8 mouse cellular contexts compared by ENCODE assay signal in genomic region chr19:23757961-23758553, GRCm38 (mm10). TPM values are rescaled to one million over a fixed set of nuclear protein-coding genes. Genes with fewer than 3 reads are reported as not detected.
DNase-seq lines count a peak whose midpoint lies in the region; ATAC-seq and TF ChIP-seq lines count a peak whose summit lies in the region.

No protein-coding gene starts in this region.

- H3K4me2 ChIP-seq in lung, postnatal 0 days (replicated peaks; ENCODE audit: low read depth, low read length), result peak overlapping the region; percentile 90

- TF ChIP-seq CTCF in lung, postnatal 0 days (IDR thresholded peaks at IDR 0.05), result peak; percentile 99

- H3K9ac ChIP-seq in lung, postnatal 0 days (replicated peaks; ENCODE audit: low read depth), result peak overlapping the region; percentile 48

- TF ChIP-seq EP300 in lung, postnatal 0 days (IDR thresholded peaks at IDR 0.05), result no peak

- peak overlapping the region; percentile 94 for H3K27ac ChIP-seq in hindbrain, embryonic 10.5 days
- peak overlapping the region; percentile 54 for H3K27ac ChIP-seq in lung, postnatal 0 days (ENCODE audit: low read length)

- WGBS in hindbrain, embryonic 10.5 days, result under 1% methylated on average over 40 of the region's 40 CpGs
- WGBS in lung, postnatal 0 days, result 4% methylated on average over 36 of the region's 40 CpGs

- ATAC-seq in frontal cortex, adult (ENCODE audit: low TSS enrichment), result peak; percentile 60
- ATAC-seq in lung, postnatal 0 days, result peak; percentile 88

- H3K9me3 ChIP-seq in hindbrain, embryonic 10.5 days, result no peaks in the 10 kb centered on the region
- H3K9me3 ChIP-seq in lung, postnatal 0 days (ENCODE audit: low read length), result no peaks in the 10 kb centered on the region

- H3K4me1 ChIP-seq in hindbrain, embryonic 10.5 days (replicated peaks), result peaks cover 28% of the 10 kb centered on the region
- no peaks in the 10 kb centered on the region for H3K4me1 ChIP-seq in lung, postnatal 0 days (ENCODE audit: insufficient read depth, low read depth, low read length)

- H3K36me3 ChIP-seq in hindbrain, embryonic 10.5 days, result no peaks in the 10 kb centered on the region
- no peaks in the 10 kb centered on the region for H3K36me3 ChIP-seq in lung, postnatal 0 days (ENCODE audit: insufficient read depth, low read length)

- peak; percentile 97 for DNase-seq in Muller cell, postnatal 12 days (ENCODE audit: inconsistent ontology term)
- DNase-seq in cerebellum, adult 9-10 months, result peak; percentile 98
- DNase-seq in hindbrain, embryonic 10.5 days (ENCODE audit: low spot score), result peak; percentile 96
- peak; percentile 95 for DNase-seq in layer of hippocampus, adult 9-11 months
- DNase-seq in lung, postnatal 0 days (ENCODE audit: low spot score), result peak; percentile 95
- DNase-seq in ovary, postnatal 14 days (ENCODE audit: low spot score), result peak; percentile 94
- DNase-seq in thymus, postnatal 36 days, result peak; percentile 73 to 77

- peaks cover 33% of the 10 kb centered on the region for H3K27me3 ChIP-seq in hindbrain, embryonic 10.5 days (ENCODE audit: insufficient read depth, poor library complexity, severe bottlenecking)
- H3K27me3 ChIP-seq in lung, postnatal 0 days (replicated peaks; ENCODE audit: insufficient read depth, low read length), result no peaks in the 10 kb centered on the region; the same call in 1 of the 2 replicates

- peak overlapping the region; percentile 77 for H3K4me3 ChIP-seq in hindbrain, embryonic 10.5 days
- H3K4me3 ChIP-seq in lung, postnatal 0 days (ENCODE audit: low read depth, low read length), result peak overlapping the region; percentile 73

RNA-seq across cellular contexts. Expression of gene Apba1, which starts 0.6 kb away (rescaled TPM):
- 0.54 and 1.9 TPM in 2 replicates for polyA plus RNA-seq in hindbrain, embryonic 10.5 days (2016; fragmentation: Nextera tagmentation; extraction: Ambion mirVana)
- polyA plus RNA-seq in lung, postnatal 0 days (2015; fragmentation: Nextera tagmentation; extraction: Ambion mirVana), result 0.45 and 0.49 TPM in 2 replicates

Comparison
In these comparisons a context has a peak if more than half of its experiments do, and no peak if none do; other contexts are left out.
1. Peak in every context shown above with its lines: DNase-seq, ATAC-seq, H3K4me3 ChIP-seq and H3K27ac ChIP-seq.